Mouse (Mus musculus): ENCODE data around the gene Slc1a2. TPM values are rescaled to one million over a fixed set of nuclear protein-coding genes. Genes with fewer than 3 reads are reported as not detected.

The Slc1a2 gene
- total and polyA plus RNA-seq, 3 experiments, result 0.08 TPM; not detected in 2

- Histone ChIP-seq H3K79me2 (ENCODE audit: control insufficient read depth, insufficient read depth, low read length, poor library complexity) (no peaks in the 10 kb centered on the region), H3K27ac (ENCODE audit: control insufficient read depth, low read depth, low read length) (no peak overlapping the region), H3K4me3 (ENCODE audit: control insufficient read depth in 1 of 2, insufficient read depth in 1 of 2, low read depth in 2 of 2, low read length in 2 of 2) (no peak overlapping the region), H3K27me3 (ENCODE audit: control insufficient read depth in 1 of 2, insufficient read depth in 2 of 2, low read length in 2 of 2) (peaks cover 10 to 15% of the 10 kb centered on the region in 2 experiments), H3K36me3 (ENCODE audit: control insufficient read depth in 1 of 2, insufficient read depth in 2 of 2, low read length in 2 of 2) (no peaks in the 10 kb centered on the region), H3K9ac (ENCODE audit: control insufficient read depth, low read depth, low read length, poor library complexity, severe bottlenecking) (no peak overlapping the region), H3K9me3 (replicated peaks; ENCODE audit: insufficient read depth, low read length) (no peaks in the 10 kb centered on the region), H3K4me1 (ENCODE audit: control insufficient read depth in 1 of 2, insufficient read depth in 2 of 2, low read length in 2 of 2) (no peaks in the 10 kb centered on the region)
- no peak for DNase-seq (ENCODE audit: low read depth, low spot score)
- no peak for TF ChIP-seq BHLHE40 (IDR thresholded peaks at IDR 0.05; ENCODE audit: borderline replicate concordance, low read depth, low read length)
- no peak for TF ChIP-seq CHD2 (IDR thresholded peaks at IDR 0.05; ENCODE audit: low read length)
- TF ChIP-seq USF1 (IDR thresholded peaks at IDR 0.05; ENCODE audit: low read depth, low read length), result no peak
- TF ChIP-seq JUND (IDR thresholded peaks at IDR 0.05; ENCODE audit: low read depth, low read length), result no peak
- no peak for TF ChIP-seq ZMIZ1 (IDR thresholded peaks at IDR 0.05; ENCODE audit: low read depth, low read length)
- no peak for TF ChIP-seq POLR2AphosphoS5 (IDR thresholded peaks at IDR 0.05; ENCODE audit: borderline replicate concordance, low read depth, low read length)
- TF ChIP-seq TCF12 (IDR thresholded peaks at IDR 0.05; ENCODE audit: low read depth, low read length), result no peak
- no peak for TF ChIP-seq ELF1 (IDR thresholded peaks at IDR 0.05; ENCODE audit: low read depth, low read length)
- TF ChIP-seq MEF2A (IDR thresholded peaks at IDR 0.05; ENCODE audit: extremely low read depth, insufficient replicate concordance, low read depth, low read length, poor library complexity, severe bottlenecking), result no peak
- no peak for TF ChIP-seq CHD1 (IDR thresholded peaks at IDR 0.05; ENCODE audit: low read depth, low read length)
- no peak for TF ChIP-seq KAT2A (conservative IDR thresholded peaks at IDR 0.05; ENCODE audit: low read depth, low read length)
- no peak for TF ChIP-seq MAX (IDR thresholded peaks at IDR 0.05; ENCODE audit: low read length)
- TF ChIP-seq ZKSCAN1 (IDR thresholded peaks at IDR 0.05; ENCODE audit: low read depth, low read length), result no peak
- TF ChIP-seq E2F4 (IDR thresholded peaks at IDR 0.05; ENCODE audit: borderline replicate concordance, low read depth, low read length), result no peak
- no peak for TF ChIP-seq ZNF384 (IDR thresholded peaks at IDR 0.05; ENCODE audit: low read depth, low read length)
- no peak for TF ChIP-seq SMC3 (IDR thresholded peaks at IDR 0.05; ENCODE audit: low read depth, low read length)
- no peak for TF ChIP-seq RAD21 (IDR thresholded peaks at IDR 0.05; ENCODE audit: low read depth, low read length)
- TF ChIP-seq SIN3A (IDR thresholded peaks at IDR 0.05; ENCODE audit: low read length), result no peak
Observed at GRCm38 (mm10) chr2:102638140-102638539, 20.3 kb upstream of the Slc1a2 start.

- no peak for TF ChIP-seq MEF2A (IDR thresholded peaks at IDR 0.05; ENCODE audit: extremely low read depth, insufficient replicate concordance, low read depth, low read length, poor library complexity, severe bottlenecking)
- TF ChIP-seq MYC (IDR thresholded peaks at IDR 0.05; ENCODE audit: low read depth, low read length), result no peak
- TF ChIP-seq USF2 (IDR thresholded peaks at IDR 0.05; ENCODE audit: borderline replicate concordance in 1 of 2, insufficient read depth in 1 of 2, low read depth in 1 of 2, low read length in 2 of 2), result no peak
- H3K4me1 ChIP-seq (ENCODE audit: control insufficient read depth in 1 of 2, insufficient read depth in 2 of 2, low read length in 2 of 2), result no peaks in the 10 kb centered on the region
- no peaks in the 10 kb centered on the region for H3K36me3 ChIP-seq (ENCODE audit: control insufficient read depth in 1 of 2, insufficient read depth in 2 of 2, low read length in 2 of 2)
- H3K27me3 ChIP-seq (ENCODE audit: control insufficient read depth in 1 of 2, insufficient read depth in 2 of 2, low read length in 2 of 2), result peaks cover 10 to 13% of the 10 kb centered on the region in 2 experiments
- no peaks in the 10 kb centered on the region for H3K9me3 ChIP-seq (replicated peaks; ENCODE audit: insufficient read depth, low read length)
- H3K79me2 ChIP-seq (ENCODE audit: control insufficient read depth, insufficient read depth, low read length, poor library complexity), result no peaks in the 10 kb centered on the region
- H3K4me3 ChIP-seq (ENCODE audit: control insufficient read depth in 1 of 2, insufficient read depth in 1 of 2, low read depth in 2 of 2, low read length in 2 of 2), result no peak overlapping the region
- H3K27ac ChIP-seq (ENCODE audit: control insufficient read depth, low read depth, low read length), result no peak overlapping the region
- H3K9ac ChIP-seq (ENCODE audit: control insufficient read depth, low read depth, low read length, poor library complexity, severe bottlenecking), result no peak overlapping the region
- no peak for DNase-seq (ENCODE audit: low read depth, low spot score)
Observed at GRCm38 (mm10) chr2:102638690-102639089, 19.8 kb upstream of the Slc1a2 start.

Measured in MEL (cell line).